Mouse (Mus musculus): ENCODE measurements around the gene Nmrk1.

Gene Nmrk1

DNA sequence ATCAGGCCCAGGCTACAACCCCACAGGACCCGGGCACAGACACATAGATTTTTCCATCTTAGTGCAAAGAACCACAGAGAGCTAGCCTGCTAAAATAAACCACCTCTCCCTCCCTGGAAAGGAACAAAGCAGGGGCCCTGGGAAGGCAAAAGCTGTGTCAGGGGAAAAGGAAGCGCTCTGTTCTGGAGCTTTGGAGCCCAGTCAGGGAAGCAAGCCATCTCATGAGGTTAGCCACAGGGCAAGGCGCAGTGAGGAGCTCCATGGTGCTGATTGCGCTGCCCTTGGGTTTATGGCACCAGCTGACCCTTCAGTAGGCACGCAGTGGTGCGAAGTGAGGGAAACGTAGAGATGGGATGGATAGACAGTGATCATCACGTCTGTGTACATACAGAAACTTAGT is 22.6 kb downstream of the Nmrk1 start:
- DNase-seq (ENCODE audit: low read depth, low spot score): no peak

DNA sequence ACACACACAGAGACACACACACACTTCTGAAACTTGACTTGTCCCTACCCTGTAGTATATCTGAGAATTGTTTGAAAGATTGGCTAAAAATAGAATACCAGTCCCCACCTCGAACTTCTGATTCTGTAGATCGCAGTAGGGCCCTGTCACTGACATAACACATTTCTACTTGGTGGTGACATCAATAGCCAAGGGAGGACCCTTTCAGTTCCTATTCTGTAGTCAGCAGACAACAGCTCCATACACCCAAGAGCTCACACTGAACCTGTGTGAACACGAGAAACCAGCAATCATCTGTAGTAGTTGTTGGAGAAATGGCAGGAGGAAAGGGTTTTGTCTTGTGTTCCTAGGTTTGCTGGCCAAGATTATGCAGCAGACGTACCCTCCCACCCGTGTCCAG is 23.2 kb downstream of the Nmrk1 start:
- no peak for DNase-seq (ENCODE audit: low read depth, low spot score)

DNA sequence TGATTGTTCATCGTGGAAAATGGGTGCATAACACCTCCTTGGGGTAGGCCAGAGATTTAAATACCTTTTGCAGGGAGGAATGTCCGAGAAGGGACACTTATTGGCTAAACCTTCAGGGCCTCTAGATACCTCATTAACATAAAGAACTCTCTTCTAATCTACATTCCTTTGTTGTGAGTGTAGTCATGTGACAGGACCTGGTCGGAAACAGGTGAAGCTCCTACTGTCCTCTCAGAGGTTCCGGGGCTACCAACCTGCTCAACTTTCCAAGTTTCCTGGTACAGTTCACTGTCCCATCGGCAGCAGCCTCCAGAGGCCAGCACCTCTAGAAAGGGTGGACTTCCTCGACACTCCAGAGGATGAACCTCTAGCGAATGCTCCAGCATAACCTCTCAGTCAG is 24.2 kb downstream of the Nmrk1 start:
- no peak for DNase-seq (ENCODE audit: low read depth, low spot score)

DNA sequence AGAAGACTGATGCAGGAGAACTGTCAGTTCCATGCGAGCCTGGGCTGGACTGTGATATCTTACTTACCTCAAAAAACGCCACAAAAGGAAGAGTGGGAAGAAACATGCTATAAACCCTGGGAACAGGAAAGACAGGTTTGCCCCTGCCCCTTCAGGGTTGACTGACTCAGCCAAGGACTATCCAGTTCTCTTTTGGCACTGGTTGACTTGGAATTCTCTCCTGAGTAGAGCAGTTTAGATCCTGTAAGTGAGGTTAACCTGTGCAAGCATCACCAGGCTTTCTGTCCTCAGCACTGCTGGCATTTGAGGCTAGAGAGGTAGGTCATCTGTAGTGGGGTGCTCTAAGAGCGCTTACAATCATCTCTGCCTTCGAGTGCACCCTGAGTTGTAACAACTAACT is 26.7 kb downstream of the Nmrk1 start:
- DNase-seq (ENCODE audit: low read depth, low spot score): no peak

DNA sequence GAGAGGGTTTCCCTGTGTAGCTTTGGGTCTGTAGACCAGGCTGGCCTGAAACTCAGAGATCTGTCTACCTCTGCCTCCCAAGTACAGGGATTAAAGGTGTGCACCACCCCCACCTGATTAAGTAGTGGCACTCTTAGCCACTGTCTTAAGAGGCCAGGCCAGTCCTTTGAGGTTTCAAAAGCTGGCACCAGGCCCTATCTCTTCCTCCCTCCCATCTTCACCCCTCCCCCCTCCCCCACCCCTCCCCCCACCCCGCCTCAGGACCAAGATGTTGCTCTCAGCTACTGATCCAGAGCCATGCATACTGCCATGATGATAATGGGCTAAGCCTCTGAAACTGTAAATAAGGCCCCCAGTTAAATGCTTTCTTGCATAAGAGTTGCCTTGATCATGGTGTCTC is 27.6 kb downstream of the Nmrk1 start:
- no peak for DNase-seq (ENCODE audit: low read depth, low spot score)

GRCm38 (mm10) chr19:18660466-18660865 is 28.7 kb downstream of the Nmrk1 start:
- DNase-seq (ENCODE audit: low read depth, low spot score): no peak

GRCm38 (mm10) chr19:18661683-18662082 is 29.9 kb downstream of the Nmrk1 start:
- no peak for DNase-seq (ENCODE audit: low read depth, low spot score)

- DNase-seq (ENCODE audit: low read depth, low spot score): no peak
Observed at GRCm38 (mm10) chr19:18663904-18664303, 32.2 kb downstream of the Nmrk1 start.

DNA sequence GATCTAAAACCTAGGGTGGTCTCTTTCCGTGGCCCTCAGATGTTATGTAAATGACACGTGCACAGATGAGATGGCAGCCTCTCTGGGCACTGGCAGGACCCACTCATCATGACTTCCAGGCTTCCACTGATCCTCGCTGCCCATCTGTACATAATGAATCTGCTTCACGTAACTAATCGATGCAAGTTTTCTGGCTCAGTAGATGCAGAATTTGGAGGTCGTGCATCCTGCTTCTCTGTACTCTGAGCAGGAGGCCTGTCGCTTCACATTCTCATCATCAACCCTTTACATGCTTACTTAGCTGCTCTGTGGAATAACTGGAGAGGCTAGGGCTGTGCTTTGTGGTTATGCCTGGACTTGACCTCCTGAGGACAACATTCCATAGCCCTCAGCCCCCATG is 35.2 kb downstream of the Nmrk1 start:
- DNase-seq (ENCODE audit: low read depth, low spot score): no peak

DNA sequence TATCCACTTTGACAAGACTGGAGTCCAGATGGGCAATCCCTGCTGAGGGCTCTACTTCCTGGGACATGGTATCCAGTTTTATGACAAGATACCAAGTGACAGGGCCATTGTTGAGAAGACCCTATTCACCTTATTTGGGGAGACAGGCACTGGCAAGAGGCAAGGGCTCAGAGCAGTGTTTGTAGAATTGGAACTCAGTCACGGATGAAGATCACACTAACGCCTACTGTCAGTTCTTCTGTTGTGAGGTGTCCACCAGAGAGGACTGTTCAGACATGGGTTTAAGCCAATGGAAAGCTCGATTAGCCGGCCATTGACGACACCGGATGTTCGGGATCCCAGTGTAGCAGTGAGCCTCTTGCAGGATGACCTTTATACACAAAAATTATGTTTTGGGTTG is 37.8 kb downstream of the Nmrk1 start:
- no peak for DNase-seq (ENCODE audit: low read depth, low spot score)

- DNase-seq (ENCODE audit: low read depth, low spot score): peak; percentile 98
Observed at GRCm38 (mm10) chr19:18670608-18671007, 38.9 kb downstream of the Nmrk1 start, which contains the start of gene Carnmt1. Gene Carnmt1 (plus strand): TSS chr19:18670764.

DNA sequence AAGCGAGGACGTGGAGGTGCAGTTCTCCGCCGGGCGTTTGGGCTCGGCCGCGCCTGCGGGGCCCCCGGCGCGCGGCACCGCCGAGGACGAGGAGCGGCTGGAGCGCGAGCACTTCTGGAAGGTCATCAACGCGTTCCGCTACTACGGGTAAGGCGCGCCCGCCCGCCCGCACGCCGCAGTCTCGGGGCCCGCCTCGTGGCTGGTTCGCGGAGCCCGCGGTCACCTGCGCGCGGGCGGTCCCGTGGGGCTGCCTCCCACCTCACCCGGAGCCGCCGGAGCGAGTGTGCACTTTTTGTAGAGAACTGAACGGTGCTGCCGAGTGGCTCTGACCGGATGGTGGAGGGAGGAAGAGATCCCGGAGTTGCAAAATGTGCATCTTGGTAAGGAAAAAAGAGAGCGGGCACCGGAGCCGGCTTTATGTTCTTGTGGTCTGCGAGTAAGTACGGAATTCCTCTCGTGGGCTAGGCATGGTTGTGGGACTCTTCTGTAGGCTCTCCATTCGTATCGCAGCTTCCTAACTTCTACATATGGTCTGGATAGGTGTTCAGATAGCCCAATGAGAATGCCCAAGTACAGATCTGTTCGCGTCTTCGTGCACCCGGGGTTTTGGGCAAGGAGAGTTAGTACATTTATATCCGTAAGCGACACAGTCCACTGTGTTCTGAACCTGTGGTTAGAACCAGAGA is 39.4 kb downstream of the Nmrk1 start:
- peak; percentile 27 for DNase-seq (ENCODE audit: low read depth, low spot score)

- no peak for DNase-seq (ENCODE audit: low read depth, low spot score)
Observed at GRCm38 (mm10) chr19:18672498-18672897, 40.7 kb downstream of the Nmrk1 start.

GRCm38 (mm10) chr19:18673116-18673515 is 41.4 kb downstream of the Nmrk1 start:
- no peak for DNase-seq (ENCODE audit: low read depth, low spot score)

GRCm38 (mm10) chr19:18682142-18682541 is 50.4 kb downstream of the Nmrk1 start:
- no peak for DNase-seq (ENCODE audit: low read depth, low spot score)

DNA sequence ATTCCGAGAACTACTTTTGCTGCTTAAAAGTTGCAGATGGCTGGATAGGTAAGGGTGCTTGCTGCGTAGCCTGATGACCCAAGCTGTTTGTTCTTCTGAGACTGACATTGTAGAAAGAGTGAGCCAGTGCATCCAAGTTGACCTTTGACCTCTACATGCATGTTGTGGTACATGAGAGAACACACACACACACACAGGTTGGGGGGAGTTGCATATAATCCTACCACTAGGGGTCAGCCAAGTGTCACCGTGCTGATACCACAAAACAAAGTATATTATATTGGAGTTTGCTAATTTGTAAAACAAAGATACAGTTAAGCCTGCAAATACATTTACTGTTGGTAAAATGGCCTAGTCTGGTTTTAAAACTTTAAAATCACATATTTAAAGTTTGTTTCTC is 55.8 kb downstream of the Nmrk1 start:
- peak; percentile 32 for DNase-seq (ENCODE audit: low read depth, low spot score)

DNA sequence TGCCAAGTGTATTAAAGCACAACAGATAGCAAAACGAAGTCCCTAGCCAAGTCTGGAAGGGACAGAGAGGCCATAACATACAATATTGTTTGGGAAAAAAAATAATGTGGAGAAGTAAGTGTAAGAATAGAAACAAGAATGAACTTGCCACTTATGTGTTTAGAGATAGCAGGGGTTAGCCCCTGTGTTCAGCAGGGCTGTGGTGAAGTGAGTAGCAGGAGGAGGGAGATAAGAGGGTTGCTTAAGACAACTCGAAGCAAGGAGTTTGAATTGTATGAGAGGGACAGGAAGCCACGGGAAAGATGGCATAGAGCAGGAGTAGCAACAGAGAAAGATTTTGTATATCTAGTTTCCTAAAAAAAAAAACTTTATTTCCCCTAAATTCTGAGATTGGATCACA is 60.4 kb downstream of the Nmrk1 start:
- no peak for DNase-seq (ENCODE audit: low read depth, low spot score)

- no peak for DNase-seq (ENCODE audit: low read depth, low spot score)
Observed at GRCm38 (mm10) chr19:18692768-18693167, 61.0 kb downstream of the Nmrk1 start.

DNA sequence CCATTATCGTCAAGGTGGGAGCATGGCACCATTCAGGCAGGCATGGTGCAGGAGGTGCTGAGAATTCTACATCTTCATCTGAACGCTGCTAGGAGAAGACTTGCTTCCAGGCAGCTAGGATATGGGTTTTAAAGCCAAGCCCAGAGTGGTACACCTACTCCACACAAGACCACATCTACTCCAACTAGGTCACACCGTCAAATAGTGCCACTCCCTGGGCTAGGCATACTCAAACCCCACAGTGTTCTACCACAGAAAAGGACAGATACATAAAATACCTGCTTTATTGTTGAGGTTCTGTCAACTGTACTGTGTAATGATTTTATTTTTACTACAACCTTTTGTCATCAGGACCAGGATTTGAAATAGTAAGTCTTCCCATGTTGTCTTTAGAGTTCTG is 63.4 kb downstream of the Nmrk1 start:
- DNase-seq (ENCODE audit: low read depth, low spot score): no peak

- DNase-seq (ENCODE audit: low read depth, low spot score): no peak
Observed at GRCm38 (mm10) chr19:18695552-18695951, 63.8 kb downstream of the Nmrk1 start.
